Mouse (Mus musculus) bone marrow macrophage, adult 2 months (primary cell): ENCODE data around the gene Myct1. TPM values are rescaled to one million over a fixed set of nuclear protein-coding genes. Genes with fewer than 3 reads are reported as not detected.

ENCODE experiments used
- H3K27ac ChIP-seq: 2 replicates; pipeline ENCODE4 v1.5.1; 2012; ENCODE audit warnings: low read depth, low read length; ENCODE audit not compliant: insufficient read depth
- H3K4me1 ChIP-seq: 2 replicates; pipeline ENCODE4 v1.6.1; 2012; ENCODE audit warnings: low read length; ENCODE audit not compliant: control insufficient read depth, insufficient read depth
- H3K4me3 ChIP-seq: 2 replicates; pipeline ENCODE4 v1.5.1; 2012; ENCODE audit warnings: mild to moderate bottlenecking, low read length, moderate library complexity; ENCODE audit not compliant: insufficient read depth
- CTCF ChIP-seq: IDR thresholded peaks from 2 replicates; pipeline ENCODE4 v1.5.1; 2012; ENCODE audit warnings: low read depth, mild to moderate bottlenecking, low read length, moderate library complexity
- POLR2A ChIP-seq: IDR thresholded peaks from 2 replicates; pipeline ENCODE4 v1.6.1; 2012; ENCODE audit warnings: mild to moderate bottlenecking, low read depth, low read length, borderline replicate concordance
- polyA plus RNA-seq: library from polyadenylated mRNA; stranded (reverse); fragments of >200 nt; gene quantifications from 2 replicates; pipeline ENCODE4 v1.2.4, GENCODE M21; 2012; ENCODE audit not compliant: missing spikeins, insufficient read depth, insufficient read length

Gene Myct1
- not detected in 2 replicates for polyA plus RNA-seq

DNA sequence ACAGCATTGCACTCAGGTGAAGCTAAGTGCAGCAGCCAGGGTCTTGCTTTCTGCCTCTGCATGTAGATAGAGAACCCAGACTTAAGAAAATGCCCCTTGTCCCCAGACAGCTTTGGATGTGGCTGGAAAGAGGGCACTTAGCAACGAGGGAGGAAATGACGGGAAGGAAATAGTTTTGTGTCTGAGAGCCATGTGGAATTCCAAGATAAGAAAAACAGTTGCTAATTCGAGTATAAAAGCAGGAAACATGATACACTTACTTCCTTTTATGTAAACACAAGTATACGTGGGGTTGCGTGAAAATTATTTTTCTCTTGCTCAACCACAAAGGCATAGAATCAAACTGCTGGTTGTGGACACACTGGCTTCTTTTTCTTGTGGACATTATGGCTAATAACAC is at the start of gene Myct1:
TSS of gene Myct1 (plus strand) at position 312 of the 400 bp plus-strand sequence.
- H3K4me3 ChIP-seq: no peak within 1 kb of the TSS
- no peak within 1 kb of the TSS for H3K27ac ChIP-seq
- H3K4me1 ChIP-seq: no peaks in the 10 kb centered on the region
- TF ChIP-seq CTCF (no peak), POLR2A (no peak)

- TF ChIP-seq POLR2A (no peak), CTCF (no peak)
- Histone ChIP-seq H3K4me1 (no peaks in the 10 kb centered on the region), H3K27ac (no peak overlapping the region), H3K4me3 (no peak overlapping the region)
These were observed 47.1 kb upstream of the Myct1 start for GRCm38 (mm10) chr10:5546428-5546827.

DNA sequence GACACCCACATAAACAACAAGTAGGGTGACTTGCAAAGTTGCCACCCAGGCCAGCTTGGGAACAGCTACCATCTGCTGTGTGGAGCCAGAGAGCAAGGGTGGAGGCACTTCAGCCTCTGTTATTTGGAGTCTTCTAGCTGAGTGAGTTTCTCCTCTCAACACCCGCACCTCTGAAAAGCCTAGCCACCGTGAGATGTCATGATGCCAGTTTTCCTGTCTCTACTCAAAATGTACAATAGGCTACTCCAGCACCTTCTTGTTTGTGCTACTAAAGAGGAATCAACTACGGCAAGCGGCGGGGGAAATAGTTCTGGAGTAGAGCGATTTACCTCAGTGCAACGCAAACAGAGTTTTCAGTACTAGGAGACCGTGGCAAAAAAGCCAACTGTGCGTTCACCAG is 45.8 kb upstream of the Myct1 start:
- Histone ChIP-seq H3K4me1 (no peaks in the 10 kb centered on the region), H3K27ac (no peak overlapping the region), H3K4me3 (no peak overlapping the region)
- TF ChIP-seq POLR2A: no peak
- no peak for TF ChIP-seq CTCF

DNA sequence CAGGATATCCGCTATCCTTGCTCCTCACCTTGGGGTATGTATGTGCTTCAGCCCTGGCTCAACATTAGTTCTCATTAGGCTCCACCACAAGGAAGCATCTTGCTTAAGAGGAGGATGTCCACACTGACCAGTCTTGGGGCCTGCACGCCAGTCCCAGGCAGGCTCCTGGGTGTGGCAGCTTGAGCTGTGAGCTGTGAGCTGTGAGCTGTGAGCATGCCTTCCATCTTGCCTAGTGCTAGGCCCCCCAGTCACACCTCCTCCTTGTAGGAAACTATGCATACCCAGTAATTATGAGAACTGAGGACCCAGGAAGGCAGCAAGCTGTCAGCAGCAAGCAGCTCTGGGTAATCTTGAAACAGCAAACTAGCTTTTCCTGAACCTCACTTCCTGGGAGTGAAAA is 44.9 kb upstream of the Myct1 start:
- Histone ChIP-seq H3K4me3 (no peak overlapping the region), H3K27ac (no peak overlapping the region), H3K4me1 (no peaks in the 10 kb centered on the region)
- TF ChIP-seq CTCF: no peak

DNA sequence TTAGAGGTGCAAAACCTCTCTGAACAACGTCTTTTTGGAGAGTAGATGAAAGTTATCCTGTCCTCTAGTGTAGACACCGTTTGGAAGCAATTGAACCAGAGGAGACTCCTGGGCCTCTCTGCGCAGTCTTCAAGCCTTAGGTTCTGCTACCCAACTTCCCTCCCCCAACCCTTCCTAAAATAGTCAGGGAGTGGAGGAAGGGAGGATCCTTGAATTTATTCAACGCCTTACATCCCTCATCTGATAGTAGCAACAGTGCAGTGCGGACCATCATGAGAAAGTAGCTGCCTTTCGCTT is 43.8 kb upstream of the Myct1 start:
- Histone ChIP-seq H3K27ac (no peak overlapping the region), H3K4me3 (no peak overlapping the region), H3K4me1 (no peaks in the 10 kb centered on the region)
- no peak for TF ChIP-seq CTCF
- TF ChIP-seq POLR2A: no peak

DNA sequence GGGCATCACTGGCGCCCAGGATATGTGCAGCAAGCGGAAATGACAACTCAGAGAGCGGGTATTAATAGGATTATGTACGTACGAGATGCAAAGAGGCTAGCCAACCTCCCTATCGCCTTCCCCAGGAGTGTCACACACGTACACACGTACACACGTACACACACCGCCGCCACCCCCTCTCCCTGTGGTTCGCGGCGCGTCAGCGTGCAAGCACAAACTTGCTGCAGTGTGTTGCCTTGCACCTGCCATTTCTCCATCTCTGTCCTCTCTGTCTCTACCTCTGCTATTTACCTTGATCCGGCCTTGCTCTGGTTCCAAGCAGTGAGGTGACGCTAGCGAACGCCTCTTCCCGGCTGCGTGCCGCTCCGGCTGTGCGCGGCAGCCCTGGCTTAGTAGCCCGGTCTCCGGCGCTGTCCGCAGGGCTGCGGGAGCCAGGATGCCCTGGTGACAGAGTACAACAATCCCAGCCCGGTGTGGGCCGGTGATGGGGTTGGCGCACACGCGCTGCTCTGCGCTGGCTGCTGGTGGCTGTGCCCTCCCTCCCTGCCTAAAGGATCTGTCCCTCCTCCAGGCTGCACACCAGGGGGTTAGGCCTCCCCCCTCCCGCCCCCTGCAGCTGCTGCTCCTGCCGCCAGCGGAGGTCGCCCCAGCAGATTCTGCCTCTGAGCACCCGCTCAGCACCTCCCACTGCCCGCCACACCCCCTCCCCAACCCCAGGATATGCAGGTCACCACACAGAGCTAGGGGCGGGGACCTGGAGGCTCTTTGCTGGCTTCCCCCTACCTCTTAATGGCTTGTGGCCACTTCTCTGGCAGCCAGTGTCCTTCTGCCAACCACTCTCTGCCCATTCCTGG is 43.2 kb upstream of the Myct1 start:
- Histone ChIP-seq H3K27ac (no peak overlapping the region), H3K4me1 (no peaks in the 10 kb centered on the region), H3K4me3 (no peak overlapping the region)
- TF ChIP-seq CTCF (no peak), POLR2A (no peak)

DNA sequence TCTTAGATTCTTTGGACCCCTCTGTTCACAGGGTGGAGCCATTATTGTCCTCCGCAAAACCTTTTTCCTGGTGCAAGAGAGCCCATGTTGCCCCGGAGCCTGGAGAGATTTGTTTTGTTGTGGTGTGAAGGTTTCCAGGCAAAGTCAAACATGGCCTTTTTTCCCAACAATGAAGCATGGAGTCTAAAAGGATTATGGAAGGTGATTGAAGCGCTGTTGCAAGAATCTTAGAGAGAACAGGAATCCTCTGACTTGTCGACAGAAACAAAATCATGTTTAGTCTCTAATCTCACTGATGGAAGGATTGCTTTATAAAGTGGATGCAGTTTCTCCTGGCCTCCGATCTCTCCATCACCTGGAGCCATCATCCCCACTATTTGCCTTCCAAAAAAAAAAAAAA is 42.2 kb upstream of the Myct1 start, which contains the start of gene Syne1:
TSS of gene Syne1 (minus strand) at position 101 of the 400 bp plus-strand sequence.
- no peak within 1 kb of the TSS for H3K27ac ChIP-seq
- H3K4me1 ChIP-seq: no peaks in the 10 kb centered on the region
- no peak within 1 kb of the TSS for H3K4me3 ChIP-seq
- TF ChIP-seq CTCF: no peak
- TF ChIP-seq POLR2A: no peak

DNA sequence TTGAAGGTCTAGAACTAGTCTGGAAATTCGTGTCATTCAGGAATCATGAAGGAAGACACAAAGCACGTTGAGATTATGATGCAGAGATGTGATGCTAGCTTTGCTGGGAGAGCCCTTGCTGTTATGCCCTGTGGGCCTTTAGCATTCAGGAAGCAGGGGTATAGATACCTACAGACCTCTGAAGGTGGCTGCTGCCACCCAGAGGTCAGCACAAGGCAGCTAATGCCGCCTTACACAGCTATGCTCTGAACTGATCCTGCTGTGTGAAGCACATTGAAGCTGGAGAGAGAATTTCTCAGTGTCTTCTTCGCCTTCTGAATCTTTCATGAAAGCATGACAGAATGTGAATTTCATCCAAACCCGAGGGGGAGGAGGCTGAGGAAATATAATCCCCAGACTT is 38.6 kb upstream of the Myct1 start:
- no peak overlapping the region for H3K4me3 ChIP-seq
- no peaks in the 10 kb centered on the region for H3K4me1 ChIP-seq
- no peak overlapping the region for H3K27ac ChIP-seq
- no peak for TF ChIP-seq POLR2A
- no peak for TF ChIP-seq CTCF

DNA sequence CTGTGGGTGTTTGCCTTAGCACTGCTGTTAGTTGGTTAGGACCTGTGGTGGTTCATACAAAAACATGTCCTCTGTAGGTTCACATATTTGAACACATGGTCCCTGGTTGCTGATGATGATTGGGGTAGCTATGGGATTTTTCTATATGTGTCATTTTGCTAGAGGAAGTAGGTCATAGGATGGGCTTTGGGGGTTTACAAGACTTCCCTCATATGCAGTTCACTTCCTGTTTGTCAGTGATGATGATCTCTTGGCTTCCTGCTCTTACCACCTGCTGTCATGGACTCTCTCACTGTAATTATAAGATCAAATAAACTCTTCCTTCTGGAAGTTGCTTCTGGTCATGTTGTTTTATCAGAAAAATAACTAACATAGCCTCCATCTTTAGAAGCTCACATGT is 34.8 kb upstream of the Myct1 start:
- TF ChIP-seq CTCF (no peak), POLR2A (no peak)
- Histone ChIP-seq H3K27ac (no peak overlapping the region), H3K4me1 (no peaks in the 10 kb centered on the region), H3K4me3 (no peak overlapping the region)

DNA sequence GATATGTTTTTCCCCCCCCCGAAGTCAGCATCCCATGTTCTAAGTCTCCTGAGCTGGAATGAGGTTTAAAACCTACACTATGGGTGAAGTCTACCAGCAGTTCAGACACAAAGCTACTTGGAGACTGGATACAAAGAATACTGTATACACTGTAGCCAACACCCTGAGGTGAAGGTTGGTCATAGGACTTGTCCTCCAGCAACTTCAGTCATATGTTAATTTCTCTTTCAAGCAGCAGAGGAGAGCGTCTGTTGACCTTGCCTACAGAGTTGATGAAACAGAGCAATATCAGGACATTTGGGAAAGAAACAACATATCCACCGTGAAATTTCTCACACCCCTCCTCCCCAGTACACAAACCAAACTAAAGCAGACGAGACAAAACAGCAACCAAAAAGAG is 33.0 kb upstream of the Myct1 start:
- Histone ChIP-seq H3K4me1 (no peaks in the 10 kb centered on the region), H3K4me3 (no peak overlapping the region), H3K27ac (no peak overlapping the region)
- TF ChIP-seq POLR2A: no peak
- TF ChIP-seq CTCF: no peak

DNA sequence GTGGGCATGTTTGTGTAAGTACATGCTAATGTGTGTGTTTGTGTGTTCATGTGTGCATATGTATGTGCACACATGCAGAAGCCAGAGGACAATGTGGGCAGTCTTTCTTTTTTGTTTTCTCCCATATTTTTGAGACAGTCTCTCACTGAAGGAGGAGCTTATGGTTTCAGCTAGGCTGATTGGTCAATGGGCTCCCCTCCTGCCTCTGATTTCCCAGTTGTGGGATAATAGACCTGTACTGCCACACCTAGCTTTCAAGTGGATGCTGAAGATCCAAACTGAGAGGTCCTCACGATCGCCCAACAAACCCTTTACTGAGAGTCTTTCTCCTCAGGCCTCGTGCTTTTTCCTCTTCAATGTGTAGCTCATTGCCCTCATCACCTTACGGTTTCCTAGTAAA is 31.9 kb upstream of the Myct1 start:
- Histone ChIP-seq H3K4me1 (no peaks in the 10 kb centered on the region), H3K4me3 (no peak overlapping the region), H3K27ac (no peak overlapping the region)
- no peak for TF ChIP-seq POLR2A
- TF ChIP-seq CTCF: no peak

- TF ChIP-seq POLR2A: no peak
- no peak for TF ChIP-seq CTCF
- Histone ChIP-seq H3K4me3 (no peak overlapping the region), H3K27ac (no peak overlapping the region), H3K4me1 (no peaks in the 10 kb centered on the region)
These were observed 24.6 kb upstream of the Myct1 start for GRCm38 (mm10) chr10:5568991-5569390.
